Mouse (Mus musculus) megakaryocyte, embryonic 14.5 days (primary cell): ENCODE results near the gene Myl3.

Source experiments
- FLI1 ChIP-seq: IDR thresholded peaks from 2 replicates; pipeline ENCODE4 v1.6.1; 2012; ENCODE audit warnings: low read length, inconsistent platforms, mixed read lengths
- GATA1 ChIP-seq: IDR thresholded peaks from 3 replicates; pipeline ENCODE4 v1.6.1; 2012; ENCODE audit warnings: mixed read lengths, low read length, inconsistent platforms, borderline replicate concordance

DNA sequence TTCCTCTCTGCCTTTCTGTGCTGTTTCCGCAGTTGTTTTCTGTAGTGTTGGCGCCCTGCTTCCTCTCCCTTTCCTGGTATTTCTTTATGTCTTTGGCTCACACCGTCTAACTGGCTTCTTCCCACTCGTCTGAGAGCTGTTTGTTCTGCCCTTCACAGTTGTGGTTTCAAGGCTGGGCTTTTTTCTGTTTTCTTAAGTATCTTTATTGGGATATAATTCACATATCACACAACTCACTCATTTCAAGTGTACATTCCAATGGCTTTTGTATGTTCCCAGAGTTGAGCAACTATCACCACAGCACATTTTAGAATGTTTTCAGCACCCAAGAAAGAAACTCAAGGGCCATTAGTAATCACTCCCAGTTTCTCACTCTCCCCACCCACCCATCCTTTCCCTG lies 48.8 kb downstream of the Myl3 start:
- no peak for TF ChIP-seq FLI1
- TF ChIP-seq GATA1 = no peak
